Mouse (Mus musculus) MEL (cell line): ENCODE data around the gene Coro1a. TPM values are rescaled to one million over a fixed set of nuclear protein-coding genes. Genes with fewer than 3 reads are reported as not detected.

ENCODE experiments used
- DNase-seq: peaks from one replicate; pipeline ENCODE4 v3.0.0; 2011; ENCODE audit warnings: low read depth, low spot score
- H3K27ac ChIP-seq: 2 replicates; pipeline ENCODE4 v1.5.1; 2012; ENCODE audit warnings: low read depth, mild to moderate bottlenecking, control low read depth, low read length, moderate library complexity; ENCODE audit not compliant: control insufficient read depth
- H3K27me3 ChIP-seq, 2 experiments: fragments of 150-350 bp in 1 of 2; sonication (generic) in 1 of 2; 2 replicates each; pipeline ENCODE4 v1.6.1; 2012; ENCODE audit warnings: low read length in 2 of 2, mild to moderate bottlenecking in 2 of 2, improper control_type of control experiment in 1 of 2, moderate library complexity in 1 of 2; ENCODE audit not compliant: insufficient read depth in 2 of 2, control insufficient read depth in 1 of 2
- H3K36me3 ChIP-seq, 2 experiments: 2 replicates each; pipeline ENCODE4 v1.6.1; 2012 to 2014; ENCODE audit warnings: low read length in 2 of 2, improper control_type of control experiment in 1 of 2, inconsistent platforms in 1 of 2, mild to moderate bottlenecking in 1 of 2; ENCODE audit not compliant: insufficient read depth in 2 of 2, control insufficient read depth in 1 of 2
- H3K4me1 ChIP-seq, 2 experiments: fragments of 150-350 bp in 1 of 2; sonication (generic) in 1 of 2; 2 replicates each; pipeline ENCODE4 v1.6.1; 2012; ENCODE audit warnings: low read length in 2 of 2, improper control_type of control experiment in 1 of 2, mild to moderate bottlenecking in 1 of 2; ENCODE audit not compliant: insufficient read depth in 2 of 2, control insufficient read depth in 1 of 2
- H3K4me3 ChIP-seq, 2 experiments: fragments of 150-350 bp in 1 of 2; sonication (generic) in 1 of 2; 2 replicates each; pipeline ENCODE4 v1.5.1; 2012; ENCODE audit warnings: low read depth in 2 of 2, low read length in 2 of 2, mild to moderate bottlenecking in 2 of 2, moderate library complexity in 2 of 2, control low read depth in 1 of 2, improper control_type of control experiment in 1 of 2; ENCODE audit not compliant: control insufficient read depth in 1 of 2, insufficient read depth in 1 of 2
- H3K79me2 ChIP-seq: 2 replicates; pipeline ENCODE4 v1.6.1; 2012; ENCODE audit warnings: mild to moderate bottlenecking, low read length, moderate library complexity; ENCODE audit not compliant: control insufficient read depth, poor library complexity, insufficient read depth
- H3K9ac ChIP-seq: 2 replicates; pipeline ENCODE4 v1.6.1; 2012; ENCODE audit warnings: low read depth, mild to moderate bottlenecking, control low read depth, low read length, moderate library complexity; ENCODE audit not compliant: control insufficient read depth, poor library complexity, severe bottlenecking
- H3K9me3 ChIP-seq: fragments of 150-350 bp; sonication (generic); replicated peaks from 2 replicates; pipeline ENCODE4 v1.6.1; 2012; ENCODE audit warnings: mild to moderate bottlenecking, low read length, improper control_type of control experiment, moderate library complexity; ENCODE audit not compliant: insufficient read depth
- CHD1 ChIP-seq: IDR thresholded peaks from 2 replicates; pipeline ENCODE4 v1.6.1; 2012; ENCODE audit warnings: low read depth, mild to moderate bottlenecking, inconsistent platforms, low read length, improper control_type of control experiment
- CHD2 ChIP-seq: IDR thresholded peaks from 2 replicates; pipeline ENCODE4 v1.6.1; 2011; ENCODE audit warnings: low read length, improper control_type of control experiment
- CTCF ChIP-seq, 3 experiments: IDR thresholded peaks in 2 of 3; conservative IDR thresholded peaks in 1 of 3; 2 replicates each; pipeline ENCODE4 v1.5.1; 2011 to 2012; ENCODE audit warnings: low read length in 3 of 3, low read depth in 2 of 3, mild to moderate bottlenecking in 2 of 3, improper control_type of control experiment in 1 of 3, inconsistent platforms in 1 of 3, mixed read lengths in 1 of 3, moderate library complexity in 1 of 3; ENCODE audit not compliant: control insufficient read depth in 1 of 3, insufficient read depth in 1 of 3, poor library complexity in 1 of 3, severe bottlenecking in 1 of 3
- EP300 ChIP-seq, 2 experiments: IDR thresholded peaks; 2 replicates each; pipeline ENCODE4 v1.6.1; 2011; ENCODE audit warnings: improper control_type of control experiment in 2 of 2, low read length in 2 of 2, low read depth in 1 of 2, mild to moderate bottlenecking in 1 of 2
- KAT2A ChIP-seq: conservative IDR thresholded peaks from 2 replicates; pipeline ENCODE4 v1.6.1; 2012; ENCODE audit warnings: low read depth, low read length, improper control_type of control experiment, inconsistent platforms
- MAFK ChIP-seq: IDR thresholded peaks from 2 replicates; pipeline ENCODE4 v1.6.1; 2011; ENCODE audit warnings: low read depth, mild to moderate bottlenecking, low read length, improper control_type of control experiment, borderline replicate concordance
- MAX ChIP-seq: IDR thresholded peaks from 2 replicates; pipeline ENCODE4 v1.6.1; 2011; ENCODE audit warnings: low read length, improper control_type of control experiment
- MEF2A ChIP-seq: IDR thresholded peaks from 2 replicates; pipeline ENCODE4 v1.6.1; 2014; ENCODE audit warnings: low read depth, mild to moderate bottlenecking, inconsistent platforms, low read length, improper control_type of control experiment; ENCODE audit not compliant: poor library complexity, insufficient replicate concordance, severe bottlenecking; ENCODE audit errors: extremely low read depth
- MXI1 ChIP-seq: IDR thresholded peaks from 2 replicates; pipeline ENCODE4 v1.6.1; 2011; ENCODE audit warnings: mild to moderate bottlenecking, low read depth, low read length, improper control_type of control experiment
- MYB ChIP-seq: IDR thresholded peaks from 2 replicates; pipeline ENCODE4 v1.6.1; 2011; ENCODE audit warnings: mild to moderate bottlenecking, low read depth, low read length, improper control_type of control experiment
- MYC ChIP-seq: IDR thresholded peaks from 2 replicates; pipeline ENCODE4 v1.6.1; 2011; ENCODE audit warnings: low read depth, mild to moderate bottlenecking, low read length, improper control_type of control experiment, moderate library complexity
- NELFE ChIP-seq: IDR thresholded peaks from 2 replicates; pipeline ENCODE4 v1.6.1; 2011; ENCODE audit warnings: low read depth, low read length, improper control_type of control experiment
- NRF1 ChIP-seq: IDR thresholded peaks from 2 replicates; pipeline ENCODE4 v1.6.1; 2014; ENCODE audit warnings: low read depth, mild to moderate bottlenecking, inconsistent platforms, low read length, improper control_type of control experiment, moderate library complexity; ENCODE audit not compliant: poor library complexity, insufficient read depth, severe bottlenecking
- POLR2A ChIP-seq, 2 experiments: IDR thresholded peaks; 2 replicates each; pipeline ENCODE4 v1.6.1; 2011 to 2012; ENCODE audit warnings: low read length in 2 of 2, mild to moderate bottlenecking in 2 of 2, control low read depth in 1 of 2, improper control_type of control experiment in 1 of 2, low read depth in 1 of 2, moderate library complexity in 1 of 2; ENCODE audit not compliant: control insufficient read depth in 1 of 2, insufficient read depth in 1 of 2, poor library complexity in 1 of 2
- POLR2AphosphoS2 ChIP-seq: IDR thresholded peaks from 2 replicates; pipeline ENCODE4 v1.6.1; 2011; ENCODE audit warnings: low read length, improper control_type of control experiment
- POLR2AphosphoS5 ChIP-seq: IDR thresholded peaks from 2 replicates; pipeline ENCODE4 v1.6.1; 2012; ENCODE audit warnings: low read depth, borderline replicate concordance, mild to moderate bottlenecking, inconsistent platforms, low read length, moderate library complexity, mixed read lengths
- RAD21 ChIP-seq: IDR thresholded peaks from 2 replicates; pipeline ENCODE4 v1.6.1; 2011; ENCODE audit warnings: mild to moderate bottlenecking, low read depth, low read length, improper control_type of control experiment
- RCOR1 ChIP-seq: IDR thresholded peaks from 2 replicates; pipeline ENCODE4 v1.6.1; 2012; ENCODE audit warnings: low read depth, mild to moderate bottlenecking, inconsistent platforms, low read length, improper control_type of control experiment
- SIN3A ChIP-seq: IDR thresholded peaks from 2 replicates; pipeline ENCODE4 v1.6.1; 2012; ENCODE audit warnings: low read length, improper control_type of control experiment, inconsistent platforms
- TAL1 ChIP-seq: IDR thresholded peaks from 2 replicates; pipeline ENCODE4 v1.6.1; 2012; ENCODE audit warnings: mild to moderate bottlenecking, inconsistent platforms, low read length, moderate library complexity, mixed read lengths
- TBP ChIP-seq: IDR thresholded peaks from 2 replicates; pipeline ENCODE4 v1.8.0; 2011; ENCODE audit warnings: low read depth, low read length, improper control_type of control experiment
- TCF12 ChIP-seq: IDR thresholded peaks from 2 replicates; pipeline ENCODE4 v1.6.1; 2014; ENCODE audit warnings: low read depth, mild to moderate bottlenecking, inconsistent platforms, low read length, improper control_type of control experiment, moderate library complexity
- UBTF ChIP-seq: IDR thresholded peaks from 2 replicates; pipeline ENCODE4 v1.6.1; 2012; ENCODE audit warnings: low read depth, mild to moderate bottlenecking, inconsistent platforms, low read length, improper control_type of control experiment, moderate library complexity, borderline replicate concordance; ENCODE audit not compliant: insufficient read depth
- USF1 ChIP-seq: IDR thresholded peaks from 2 replicates; pipeline ENCODE4 v1.6.1; 2014; ENCODE audit warnings: low read depth, mild to moderate bottlenecking, inconsistent platforms, low read length, improper control_type of control experiment, moderate library complexity
- USF2 ChIP-seq, 2 experiments: IDR thresholded peaks; 2 replicates each; pipeline ENCODE4 v1.6.1; 2011 to 2012; ENCODE audit warnings: improper control_type of control experiment in 2 of 2, low read length in 2 of 2, borderline replicate concordance in 1 of 2, inconsistent platforms in 1 of 2, low read depth in 1 of 2, mild to moderate bottlenecking in 1 of 2; ENCODE audit not compliant: insufficient read depth in 1 of 2
- ZKSCAN1 ChIP-seq: IDR thresholded peaks from 2 replicates; pipeline ENCODE4 v1.6.1; 2012; ENCODE audit warnings: low read depth, mild to moderate bottlenecking, inconsistent platforms, low read length, improper control_type of control experiment, moderate library complexity
- ZMIZ1 ChIP-seq: IDR thresholded peaks from 2 replicates; pipeline ENCODE4 v1.6.1; 2012; ENCODE audit warnings: low read depth, mild to moderate bottlenecking, inconsistent platforms, low read length, improper control_type of control experiment, moderate library complexity
- ZNF384 ChIP-seq: IDR thresholded peaks from 2 replicates; pipeline ENCODE4 v1.6.1; 2012; ENCODE audit warnings: low read depth, mild to moderate bottlenecking, inconsistent platforms, low read length, improper control_type of control experiment
- polyA plus RNA-seq, 2 experiments: library from polyadenylated mRNA; stranded (reverse) in 1 of 2; unstranded in 1 of 2; fragments of >175 nt in 1 of 2; fragments of >200 nt in 1 of 2; gene quantifications; 2 replicates each; pipeline versions ENCODE4 v1.2.1 to v1.2.4; 2012; ENCODE audit warnings: low replicate concordance in 2 of 2, low read depth in 1 of 2; ENCODE audit not compliant: insufficient read length in 2 of 2, insufficient read depth in 1 of 2, missing spikeins in 1 of 2
- total RNA-seq: library from RNA; depleted of rRNA; stranded (reverse); fragments of 300-350 nt; gene quantifications from 2 replicates; pipeline ENCODE4 v1.2.3, GENCODE M21; 2012

The Coro1a gene
- total and polyA plus RNA-seq, 3 experiments, result 195 to 204 TPM; not detected in 1

DNA sequence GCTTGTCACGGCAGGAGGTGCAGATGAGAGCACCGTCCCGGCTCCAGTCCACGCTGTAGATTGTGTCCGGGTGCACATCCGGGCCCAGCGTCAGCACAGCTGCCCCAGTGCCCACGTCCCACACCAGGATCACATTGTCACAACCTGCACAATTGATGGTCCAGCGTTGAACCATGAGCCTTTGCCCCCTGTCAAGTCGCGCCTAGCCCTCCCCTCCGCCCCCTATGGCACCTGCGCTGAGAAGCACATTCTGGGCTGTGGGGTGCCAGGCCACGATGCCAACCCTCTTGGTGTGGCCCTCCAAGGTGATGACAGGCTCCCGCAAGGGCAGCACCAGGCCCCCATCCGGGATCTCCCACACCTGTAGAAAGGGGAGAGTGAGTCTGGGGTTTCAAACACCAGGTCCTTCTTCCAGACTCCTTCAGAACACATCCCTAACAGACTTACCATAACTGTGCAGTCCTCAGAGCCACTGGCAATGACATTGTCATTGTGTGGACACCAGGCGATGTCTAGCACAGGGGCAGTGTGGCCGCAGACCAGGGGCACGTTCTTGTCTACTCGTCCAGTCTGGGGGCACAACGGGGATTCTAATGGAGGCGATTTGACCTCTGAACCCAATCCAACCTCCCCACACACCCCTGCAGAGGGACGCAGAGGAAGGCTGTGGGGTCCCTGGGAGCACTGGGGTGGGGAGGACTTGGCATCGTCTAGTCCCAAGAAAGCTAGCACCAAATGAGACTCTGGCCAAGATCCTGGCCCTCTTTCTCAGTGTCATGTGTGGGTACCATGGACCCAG is 5.8 kb downstream of the Coro1a start:
- Histone ChIP-seq H3K4me3 (peak overlapping the region in 1 of 2 experiments; percentile 6; a peak in 1 of 4 replicates), H3K9ac (peak overlapping the region; percentile 76), H3K9me3 (no peaks in the 10 kb centered on the region), H3K27ac (peak overlapping the region; percentile 93), H3K79me2 (peaks cover 35% of the 10 kb centered on the region), H3K36me3 (peaks cover 0 to 30% of the 10 kb centered on the region in 2 experiments; a peak in 2 of 4 replicates), H3K4me1 (peaks cover 11 to 39% of the 10 kb centered on the region in 2 experiments; a peak in 3 of 4 replicates), H3K27me3 (no peaks in the 10 kb centered on the region)
- TF ChIP-seq TBP (no peak), POLR2A (IDR thresholded peaks at IDR 0.05; ENCODE audit: control insufficient read depth in 1 of 2, insufficient read depth in 1 of 2, low read depth in 1 of 2, low read length in 2 of 2, poor library complexity in 1 of 2) (peak in 1 of 2 experiments; percentile 13; a peak in 1 of 4 replicates)
- no peak for DNase-seq

GRCm38 (mm10) chr7:126701070-126701469 is 6.5 kb downstream of the Coro1a start:
- no peaks in the 10 kb centered on the region for H3K27me3 ChIP-seq
- H3K27ac ChIP-seq, result peak overlapping the region; percentile 27; the same call in 1 of the 2 replicates
- H3K9ac ChIP-seq, result peak overlapping the region; percentile 40
- peaks cover 11 to 41% of the 10 kb centered on the region in 2 experiments; a peak in 3 of 4 replicates for H3K4me1 ChIP-seq
- H3K4me3 ChIP-seq, result no peak overlapping the region
- H3K36me3 ChIP-seq, result peaks cover 0 to 32% of the 10 kb centered on the region in 2 experiments; a peak in 2 of 4 replicates
- peak; percentile 92 for DNase-seq
- no peaks in the 10 kb centered on the region for H3K9me3 ChIP-seq
- peaks cover 42% of the 10 kb centered on the region for H3K79me2 ChIP-seq
- 0 out of 2 replicates have a peak, but pooled peaks have one; percentile 45 for TF ChIP-seq MYC
- peak; percentile 88 to 95 (median 89) for TF ChIP-seq CTCF (IDR thresholded peaks at IDR 0.05 in 2 of 3, conservative IDR thresholded peaks at IDR 0.05 in 1 of 3; ENCODE audit: control insufficient read depth in 1 of 3, insufficient read depth in 1 of 3, low read depth in 2 of 3, low read length in 3 of 3, poor library complexity in 1 of 3, severe bottlenecking in 1 of 3)
- no peak for TF ChIP-seq MAFK
- TF ChIP-seq ZKSCAN1, result no peak
- TF ChIP-seq USF2 (IDR thresholded peaks at IDR 0.05; ENCODE audit: borderline replicate concordance in 1 of 2, insufficient read depth in 1 of 2, low read depth in 1 of 2, low read length in 2 of 2), result peak in 1 of 2 experiments; percentile 63; a peak in 2 of 4 replicates
- TF ChIP-seq ZMIZ1, result no peak
- TF ChIP-seq POLR2AphosphoS5, result no peak
- TF ChIP-seq POLR2AphosphoS2, result no peak
- TF ChIP-seq MXI1, result peak; percentile 73
- TF ChIP-seq CHD1, result no peak
- no peak for TF ChIP-seq RCOR1
- no peak for TF ChIP-seq TCF12
- no peak for TF ChIP-seq NRF1
- TF ChIP-seq ZNF384, result no peak
- TF ChIP-seq USF1, result peak; percentile 94
- peak; percentile 28 for TF ChIP-seq RAD21
- no peak for TF ChIP-seq MEF2A
- TF ChIP-seq CHD2, result no peak
- no peak for TF ChIP-seq TAL1
- no peak for TF ChIP-seq EP300 (IDR thresholded peaks at IDR 0.05; ENCODE audit: low read depth in 1 of 2, low read length in 2 of 2)
- no peak for TF ChIP-seq TBP
- no peak for TF ChIP-seq UBTF
- peak; percentile 88 for TF ChIP-seq MAX
- no peak for TF ChIP-seq NELFE
- TF ChIP-seq SIN3A, result no peak; the same call in 1 of the 2 replicates
- no peak for TF ChIP-seq MYB
- TF ChIP-seq KAT2A, result no peak
- peak in 1 of 2 experiments; percentile 38; a peak in 1 of 4 replicates for TF ChIP-seq POLR2A (IDR thresholded peaks at IDR 0.05; ENCODE audit: control insufficient read depth in 1 of 2, insufficient read depth in 1 of 2, low read depth in 1 of 2, low read length in 2 of 2, poor library complexity in 1 of 2)
